Mouse (Mus musculus): ENCODE results near the gene Gpd1l.

The Gpd1l gene

DNA sequence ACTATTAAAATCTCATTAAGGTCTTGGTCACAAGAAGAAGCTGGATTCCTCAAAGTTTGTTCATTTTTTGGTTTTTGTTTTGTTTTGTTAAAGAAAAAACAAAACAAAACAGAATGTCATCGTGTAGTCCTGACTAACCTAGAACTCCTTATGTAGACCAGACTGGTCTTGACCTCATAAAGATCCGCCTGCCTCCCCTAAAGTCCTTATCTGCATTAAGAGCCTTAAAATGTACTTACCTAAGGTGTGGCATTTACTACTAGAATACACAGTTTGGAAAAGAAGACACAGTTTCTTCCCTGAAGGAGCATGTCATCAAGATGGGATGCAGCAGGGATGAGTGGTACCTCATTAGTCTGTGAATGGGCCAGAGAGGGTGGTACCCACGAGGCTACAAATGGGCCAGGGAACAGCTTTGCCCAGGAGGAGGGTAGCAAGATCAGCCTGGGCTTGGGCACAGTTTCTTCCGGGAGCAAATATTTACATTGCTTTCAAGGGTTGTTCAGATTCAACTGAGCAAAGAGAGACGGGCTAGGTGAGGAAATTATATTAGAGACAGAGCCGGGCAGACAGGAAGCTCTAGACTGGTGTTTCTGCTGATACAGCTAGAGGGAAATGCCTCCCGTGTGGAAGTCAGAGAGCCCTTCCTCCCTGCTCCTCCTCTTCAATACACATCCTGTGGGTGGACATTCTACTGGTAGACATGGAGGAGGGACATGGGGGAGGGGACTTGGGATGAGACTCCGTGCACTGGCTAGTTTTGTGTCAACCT is 82.2 kb downstream of the Gpd1l start:
- DNase-seq (ENCODE audit: low spot score in 2 of 2): no peak
